Mouse (Mus musculus): ENCODE data around the gene Ihh.

GRCm38 (mm10) chr1:74961722-74962121, 10.2 kb upstream of the Ihh start:
- no peak for TF ChIP-seq GATA1 (IDR thresholded peaks at IDR 0.05; ENCODE audit: borderline replicate concordance, low read length)
- no peak for TF ChIP-seq FLI1 (IDR thresholded peaks at IDR 0.05; ENCODE audit: low read length)
